Mouse (Mus musculus) stomach, postnatal 0 days (tissue): ENCODE data around the gene E130114P18Rik. TPM values are rescaled to one million over a fixed set of nuclear protein-coding genes. Genes with fewer than 3 reads are reported as not detected.

Source experiments
- ATAC-seq: fragments of 200-750 bp; cut with Nextera tagmentation; 2 replicates; pipeline ENCODE4 v1.8.0; 2017; ENCODE audit not compliant: low FRiP score, low TSS enrichment
- DNase-seq: peaks from one replicate; pipeline ENCODE4 v3.0.0-alpha.2; 2016; ENCODE audit warnings: low spot score
- H3K27ac ChIP-seq: fragments of 300-500 bp; sonication (generic); replicated peaks from 2 replicates; pipeline ENCODE4 v1.5.1; 2014; ENCODE audit warnings: mild to moderate bottlenecking, control low read depth
- H3K27me3 ChIP-seq: fragments of 300-500 bp; sonication (generic); 2 replicates; pipeline ENCODE4 v1.6.1; 2014; ENCODE audit warnings: low read length; ENCODE audit not compliant: control insufficient read depth, insufficient read depth
- H3K36me3 ChIP-seq: fragments of 300-500 bp; sonication (generic); 2 replicates; pipeline ENCODE4 v1.6.1; 2014; ENCODE audit warnings: low read length, mixed read lengths; ENCODE audit not compliant: control insufficient read depth, insufficient read depth
- H3K4me1 ChIP-seq: fragments of 300-500 bp; sonication (generic); replicated peaks from 2 replicates; pipeline ENCODE4 v1.6.1; 2014; ENCODE audit warnings: antibody characterized with exemption; ENCODE audit not compliant: control insufficient read depth, insufficient read depth
- H3K4me2 ChIP-seq: fragments of 300-500 bp; sonication (generic); replicated peaks from 2 replicates; pipeline ENCODE4 v1.6.1; 2014; ENCODE audit warnings: low read depth, mild to moderate bottlenecking, control low read depth, moderate library complexity
- H3K4me3 ChIP-seq: fragments of 300-500 bp; sonication (generic); 2 replicates; pipeline ENCODE4 v1.5.1; 2014; ENCODE audit warnings: low read depth, low read length, control low read depth
- H3K9ac ChIP-seq: fragments of 300-500 bp; sonication (generic); 2 replicates; pipeline ENCODE4 v1.6.1; 2014; ENCODE audit warnings: mild to moderate bottlenecking, low read length, control low read depth, mixed read lengths
- H3K9me3 ChIP-seq: fragments of 300-500 bp; sonication (generic); 2 replicates; pipeline ENCODE4 v1.6.1; 2016; ENCODE audit warnings: low read length; ENCODE audit not compliant: control insufficient read depth
- CTCF ChIP-seq: IDR thresholded peaks from 2 replicates; pipeline ENCODE4 v1.5.1; 2016; ENCODE audit warnings: antibody characterized with exemption, low read depth, mild to moderate bottlenecking, moderate library complexity
- EP300 ChIP-seq: optimal IDR thresholded peaks from 2 replicates; pipeline ENCODE3; 2016; ENCODE audit warnings: antibody characterized with exemption
- WGBS: fragments of 180-500 bp; shearing (Covaris S2); extraction: QIAGEN DNeasy Blood & Tissue Kit; methylation state at CpG from one replicate; pipeline ENCODE4 v1.1.7; 2014; 5-methylcytosine and 5-hydroxymethylcytosine counted together
- polyA plus RNA-seq: library from polyadenylated mRNA; unstranded; fragments of >200 nt; fragmentation: Nextera tagmentation; extraction: Ambion mirVana; gene quantifications from 2 replicates; pipeline ENCODE4 v1.2.1, GENCODE M21; 2015

Gene E130114P18Rik
- polyA plus RNA-seq, 1 experiment from 2014 or later: 1.2 TPM

- TF ChIP-seq CTCF (no peak), EP300 (no peak)
- WGBS: 66% methylated on average over 9 of the region's 9 CpGs
- Histone ChIP-seq H3K36me3 (no peaks in the 10 kb centered on the region), H3K4me3 (no peak overlapping the region), H3K27ac (no peak overlapping the region), H3K4me1 (no peaks in the 10 kb centered on the region), H3K4me2 (no peak overlapping the region), H3K9ac (no peak overlapping the region), H3K9me3 (no peaks in the 10 kb centered on the region), H3K27me3 (no peaks in the 10 kb centered on the region)
- DNase-seq (no peak), ATAC-seq (no peak)
Measured at GRCm38 (mm10) chr4:97584445-97585130, 193.3 kb downstream of the E130114P18Rik start.

DNA sequence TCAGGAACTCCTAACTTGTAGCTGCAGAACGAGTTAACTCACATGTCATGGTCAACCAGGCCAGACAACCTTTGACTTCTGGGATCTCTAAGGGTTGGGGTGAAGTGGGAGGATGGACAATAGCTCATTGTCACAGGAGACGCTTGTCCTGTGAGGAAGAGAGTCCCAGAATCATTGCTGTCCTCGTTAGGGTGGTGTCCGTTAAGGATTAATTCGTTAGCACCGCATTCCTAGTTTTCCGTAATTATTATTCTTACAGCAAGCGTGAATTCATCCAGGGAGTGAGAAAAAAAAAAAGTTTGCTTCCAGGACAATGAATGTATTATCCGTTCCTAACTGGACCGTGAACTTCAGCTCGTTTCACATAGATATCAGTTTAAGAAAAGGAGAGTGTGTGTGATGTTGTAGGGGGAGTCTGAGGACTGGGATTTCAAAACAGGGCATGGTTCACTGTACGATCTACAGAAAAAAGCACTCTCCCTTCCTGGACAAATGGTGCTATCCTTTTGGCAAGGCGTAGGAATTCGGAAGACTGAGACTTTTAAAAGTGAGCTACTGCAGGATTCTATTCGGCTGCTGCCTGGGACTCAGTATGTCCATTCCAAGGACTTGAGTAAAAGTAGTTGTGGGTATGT, 195.0 kb downstream of the E130114P18Rik start:
- TF ChIP-seq CTCF (no peak), EP300 (no peak)
- H3K9ac ChIP-seq: no peak overlapping the region
- H3K4me1 ChIP-seq: no peaks in the 10 kb centered on the region
- no peaks in the 10 kb centered on the region for H3K27me3 ChIP-seq
- no peak overlapping the region for H3K4me3 ChIP-seq
- H3K27ac ChIP-seq: no peak overlapping the region
- H3K4me2 ChIP-seq: no peak overlapping the region
- DNase-seq (no peak), ATAC-seq (no peak)
- no peaks in the 10 kb centered on the region for H3K9me3 ChIP-seq
- 74% methylated on average over 15 of the region's 15 CpGs for WGBS
- no peaks in the 10 kb centered on the region for H3K36me3 ChIP-seq

DNA sequence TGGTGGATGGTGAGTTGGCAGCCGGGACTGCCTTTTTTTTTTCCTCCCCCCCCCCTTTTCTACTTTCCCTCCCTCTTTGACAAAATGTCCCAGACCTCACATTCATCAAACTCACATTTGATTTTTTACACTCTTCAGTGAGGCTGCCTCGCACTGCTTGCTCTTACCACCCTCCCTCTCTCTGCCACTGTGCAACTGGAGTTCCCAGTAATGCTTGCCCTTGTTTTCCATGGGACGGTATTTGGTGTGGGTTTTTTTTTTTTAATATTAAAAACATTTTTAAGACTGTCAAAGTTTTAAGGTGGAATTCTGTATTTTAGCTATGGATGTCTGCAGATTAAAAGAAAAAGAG, 195.8 kb downstream of the E130114P18Rik start:
- Histone ChIP-seq H3K36me3 (no peaks in the 10 kb centered on the region), H3K4me2 (no peak overlapping the region), H3K4me1 (no peaks in the 10 kb centered on the region), H3K27ac (no peak overlapping the region), H3K4me3 (no peak overlapping the region), H3K9me3 (no peaks in the 10 kb centered on the region), H3K27me3 (no peaks in the 10 kb centered on the region), H3K9ac (no peak overlapping the region)
- no peak for TF ChIP-seq EP300
- no peak for TF ChIP-seq CTCF
- ATAC-seq (no peak), DNase-seq (no peak)
- WGBS: 79% methylated on average over 3 of the region's 3 CpGs

GRCm38 (mm10) chr4:97581314-97582063, 196.4 kb downstream of the E130114P18Rik start:
- no peak overlapping the region for H3K4me3 ChIP-seq
- no peak for DNase-seq
- H3K4me1 ChIP-seq: no peaks in the 10 kb centered on the region
- TF ChIP-seq EP300: no peak
- TF ChIP-seq CTCF: no peak
- no peak overlapping the region for H3K9ac ChIP-seq
- H3K4me2 ChIP-seq: no peak overlapping the region
- 76% methylated on average over 12 of the region's 12 CpGs for WGBS
- ATAC-seq: no peak
- no peaks in the 10 kb centered on the region for H3K27me3 ChIP-seq
- H3K27ac ChIP-seq: no peak overlapping the region
- H3K9me3 ChIP-seq: no peaks in the 10 kb centered on the region
- H3K36me3 ChIP-seq: no peaks in the 10 kb centered on the region

- H3K9me3 ChIP-seq: no peaks in the 10 kb centered on the region
- H3K36me3 ChIP-seq: no peaks in the 10 kb centered on the region
- no peak overlapping the region for H3K4me3 ChIP-seq
- H3K9ac ChIP-seq: no peak overlapping the region
- WGBS: 96% methylated on average over 7 of the region's 7 CpGs
- ATAC-seq (no peak), DNase-seq (no peak)
- no peaks in the 10 kb centered on the region for H3K4me1 ChIP-seq
- H3K27ac ChIP-seq: no peak overlapping the region
- TF ChIP-seq EP300: no peak
- no peak overlapping the region for H3K4me2 ChIP-seq
- no peaks in the 10 kb centered on the region for H3K27me3 ChIP-seq
Measured at GRCm38 (mm10) chr4:97580906-97581305, 197.0 kb downstream of the E130114P18Rik start.
